Mouse (Mus musculus) heart, embryonic 11.5 days (tissue): ENCODE measurements around the gene Mia3. TPM values are rescaled to one million over a fixed set of nuclear protein-coding genes. Genes with fewer than 3 reads are reported as not detected.
"Not testable (repeated sequence)": the region's sequence is repeated elsewhere in the genome, so short reads cannot be mapped to it uniquely, and the experiment has no call there.

Source experiments
- ATAC-seq: fragments of 200-750 bp; cut with Nextera tagmentation; replicated peaks from 2 replicates; pipeline ENCODE4 v1.8.0; 2017; ENCODE audit warnings: moderate library complexity; ENCODE audit not compliant: insufficient number of reproducible peaks, low FRiP score, low TSS enrichment
- H3K27ac ChIP-seq: fragments of 300-500 bp; sonication (generic); 2 replicates; pipeline ENCODE4 v1.5.1; 2014; ENCODE audit warnings: mild to moderate bottlenecking, low read depth, low read length
- H3K27me3 ChIP-seq: fragments of 300-500 bp; sonication (generic); 2 replicates; pipeline ENCODE4 v1.6.1; 2014; ENCODE audit warnings: mild to moderate bottlenecking, low read length, mixed read lengths; ENCODE audit not compliant: control insufficient read depth, insufficient read depth
- H3K36me3 ChIP-seq: fragments of 300-500 bp; sonication (generic); 2 replicates; pipeline ENCODE4 v1.6.1; 2014; ENCODE audit warnings: mild to moderate bottlenecking, low read length, moderate library complexity, mixed read lengths; ENCODE audit not compliant: control insufficient read depth, insufficient read depth
- H3K4me1 ChIP-seq: fragments of 300-500 bp; sonication (generic); 2 replicates; pipeline ENCODE4 v1.6.1; 2014; ENCODE audit warnings: low read length; ENCODE audit not compliant: control insufficient read depth, insufficient read depth
- H3K4me2 ChIP-seq: fragments of 300-500 bp; sonication (generic); 2 replicates; pipeline ENCODE4 v1.6.1; 2014; ENCODE audit warnings: mild to moderate bottlenecking, moderate library complexity
- H3K4me3 ChIP-seq: fragments of 300-500 bp; sonication (generic); 2 replicates; pipeline ENCODE4 v1.5.1; 2014; ENCODE audit warnings: low read depth, low read length
- H3K9ac ChIP-seq: fragments of 300-500 bp; sonication (generic); 2 replicates; pipeline ENCODE4 v1.6.1; 2014; ENCODE audit warnings: mild to moderate bottlenecking, low read depth, low read length, moderate library complexity
- H3K9me3 ChIP-seq: fragments of 300-500 bp; sonication (generic); replicated peaks from 2 replicates; pipeline ENCODE4 v1.6.1; 2016; ENCODE audit warnings: low read length; ENCODE audit not compliant: control insufficient read depth
- WGBS: fragments of 180-500 bp; shearing (Covaris S2); extraction: QIAGEN DNeasy Blood & Tissue Kit; methylation state at CpG from one replicate; pipeline ENCODE4 v1.1.7; 2014; ENCODE audit not compliant: insufficient replicate concordance; 5-methylcytosine and 5-hydroxymethylcytosine counted together
- polyA plus RNA-seq: library from polyadenylated mRNA; unstranded; fragments of >200 nt; fragmentation: Nextera tagmentation; extraction: Ambion mirVana; gene quantifications from 2 replicates; pipeline ENCODE4 v1.2.1, GENCODE M21; 2014

Mia3 gene
- polyA plus RNA-seq, 1 experiment from 2014 or later = 72.7 TPM

DNA sequence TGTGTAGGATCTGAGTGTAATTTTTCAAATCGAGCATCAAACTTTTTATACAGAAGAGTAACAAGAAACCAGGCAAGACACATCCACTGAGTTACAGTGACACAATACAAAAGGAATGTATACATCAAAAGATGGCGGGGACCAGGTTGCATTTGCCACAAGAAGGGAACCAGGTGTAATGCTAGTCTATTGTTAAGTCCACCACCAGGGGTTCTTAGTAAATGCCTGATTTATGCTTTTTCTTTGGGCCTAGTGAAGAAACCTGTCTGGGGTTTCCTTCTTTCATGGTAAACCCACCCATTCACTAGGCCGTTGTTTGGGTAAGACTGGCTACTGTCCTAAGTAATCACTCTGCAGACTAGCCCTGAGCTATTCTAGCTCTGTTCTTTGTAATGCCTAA, 10.0 kb upstream of the Mia3 start:
- not testable (repeated sequence) for H3K4me3 ChIP-seq, H3K4me2 ChIP-seq, H3K9me3 ChIP-seq, ATAC-seq, H3K9ac ChIP-seq, H3K27ac ChIP-seq, H3K27me3 ChIP-seq, H3K36me3 ChIP-seq, H3K4me1 ChIP-seq
- WGBS = 88% methylated on average over 3 of the region's 3 CpGs

DNA sequence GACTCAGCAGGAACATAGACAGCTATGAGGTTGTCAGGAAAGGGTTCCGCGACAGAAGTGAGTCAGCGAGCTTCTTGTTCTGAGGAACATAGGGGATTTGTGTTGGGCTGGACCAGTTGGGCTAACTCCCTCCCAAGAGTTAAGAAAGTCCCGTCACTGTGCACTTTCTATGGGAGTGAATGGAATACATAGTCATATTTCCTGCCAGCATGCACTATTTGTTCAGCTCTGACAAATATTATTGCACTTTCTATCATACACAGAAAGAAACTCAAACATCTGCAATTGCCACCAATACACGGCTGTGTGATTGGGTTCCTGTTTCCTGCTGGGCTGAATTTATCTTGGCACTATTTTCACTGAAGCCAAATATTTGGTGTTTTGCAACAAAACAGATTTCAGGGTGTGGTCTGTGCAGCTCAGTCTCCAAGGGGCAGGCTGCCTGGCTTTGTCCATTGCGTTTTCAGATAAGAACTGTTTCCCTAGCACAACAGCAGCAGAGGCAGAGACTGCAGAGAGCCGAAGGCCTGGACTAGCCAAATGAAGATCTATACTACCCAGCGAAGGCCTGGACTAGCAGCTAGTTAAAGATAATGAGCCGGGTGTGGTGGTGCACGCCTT, 9.1 kb upstream of the Mia3 start:
- ATAC-seq = no peak
- Histone ChIP-seq H3K4me2 (no peak overlapping the region), H3K9ac (no peak overlapping the region), H3K36me3 (no peaks in the 10 kb centered on the region), H3K9me3 (peaks cover 3% of the 10 kb centered on the region; the same call in 1 of the 2 replicates), H3K4me1 (no peaks in the 10 kb centered on the region), H3K27me3 (0 out of 2 replicates have a peak, but pooled peaks cover 2% of the 10 kb centered on the region), H3K4me3 (no peak overlapping the region), H3K27ac (no peak overlapping the region)
- 68% methylated on average over 10 of the region's 10 CpGs for WGBS

DNA sequence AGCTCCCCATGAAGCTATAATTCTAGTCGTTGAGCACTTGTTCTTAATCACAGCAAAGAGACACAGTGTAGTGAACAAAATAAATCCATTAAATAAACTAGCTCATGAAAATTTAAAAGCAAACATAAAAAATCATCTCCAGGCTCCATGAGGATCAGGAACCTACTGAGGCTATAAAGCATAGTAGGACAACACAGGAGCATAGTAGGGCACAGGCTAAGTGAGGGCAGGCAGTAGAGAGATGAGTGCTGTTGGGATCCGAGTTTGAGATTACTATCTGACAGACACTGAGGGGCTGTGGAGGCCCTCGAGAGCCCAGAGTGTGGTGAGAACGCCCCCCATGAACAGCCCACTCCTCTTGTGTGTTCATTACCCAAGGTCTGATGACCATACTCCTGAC, 7.7 kb upstream of the Mia3 start:
- Histone ChIP-seq H3K4me1 (no peaks in the 10 kb centered on the region), H3K9me3 (peaks cover 3% of the 10 kb centered on the region; the same call in 1 of the 2 replicates), H3K4me2 (no peak overlapping the region), H3K9ac (no peak overlapping the region), H3K4me3 (no peak overlapping the region), H3K27ac (no peak overlapping the region), H3K27me3 (no peaks in the 10 kb centered on the region), H3K36me3 (no peaks in the 10 kb centered on the region)
- no peak for ATAC-seq
- 73% methylated on average over 4 of the region's 4 CpGs for WGBS

DNA sequence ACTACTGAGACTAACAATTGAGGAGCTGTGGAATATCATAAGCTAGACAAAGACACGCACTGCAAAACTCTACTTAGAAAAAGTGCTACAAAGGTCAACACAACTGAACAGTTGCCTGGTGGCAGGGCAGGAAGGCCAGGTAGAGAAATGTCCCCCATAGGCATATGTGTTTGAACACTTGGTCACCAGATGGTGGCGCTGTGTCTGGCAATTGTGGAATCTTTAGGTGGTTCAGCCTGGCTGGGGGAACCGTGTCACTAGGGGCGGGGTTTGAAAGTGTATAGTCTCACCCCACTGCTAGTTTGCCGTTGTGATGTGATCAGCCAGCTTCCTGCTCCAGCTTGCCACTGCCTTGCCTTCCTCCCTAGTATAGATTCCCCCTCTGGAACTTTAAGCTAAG, 5.4 kb upstream of the Mia3 start:
- Histone ChIP-seq H3K9ac (no peak overlapping the region), H3K9me3 (peaks cover 3% of the 10 kb centered on the region; the same call in 1 of the 2 replicates), H3K4me2 (no peak overlapping the region), H3K4me1 (no peaks in the 10 kb centered on the region; the same call in 1 of the 2 replicates), H3K4me3 (no peak overlapping the region), H3K27ac (no peak overlapping the region), H3K36me3 (no peaks in the 10 kb centered on the region), H3K27me3 (no peaks in the 10 kb centered on the region)
- 73% methylated on average over 5 of the region's 5 CpGs for WGBS
- ATAC-seq = no peak

DNA sequence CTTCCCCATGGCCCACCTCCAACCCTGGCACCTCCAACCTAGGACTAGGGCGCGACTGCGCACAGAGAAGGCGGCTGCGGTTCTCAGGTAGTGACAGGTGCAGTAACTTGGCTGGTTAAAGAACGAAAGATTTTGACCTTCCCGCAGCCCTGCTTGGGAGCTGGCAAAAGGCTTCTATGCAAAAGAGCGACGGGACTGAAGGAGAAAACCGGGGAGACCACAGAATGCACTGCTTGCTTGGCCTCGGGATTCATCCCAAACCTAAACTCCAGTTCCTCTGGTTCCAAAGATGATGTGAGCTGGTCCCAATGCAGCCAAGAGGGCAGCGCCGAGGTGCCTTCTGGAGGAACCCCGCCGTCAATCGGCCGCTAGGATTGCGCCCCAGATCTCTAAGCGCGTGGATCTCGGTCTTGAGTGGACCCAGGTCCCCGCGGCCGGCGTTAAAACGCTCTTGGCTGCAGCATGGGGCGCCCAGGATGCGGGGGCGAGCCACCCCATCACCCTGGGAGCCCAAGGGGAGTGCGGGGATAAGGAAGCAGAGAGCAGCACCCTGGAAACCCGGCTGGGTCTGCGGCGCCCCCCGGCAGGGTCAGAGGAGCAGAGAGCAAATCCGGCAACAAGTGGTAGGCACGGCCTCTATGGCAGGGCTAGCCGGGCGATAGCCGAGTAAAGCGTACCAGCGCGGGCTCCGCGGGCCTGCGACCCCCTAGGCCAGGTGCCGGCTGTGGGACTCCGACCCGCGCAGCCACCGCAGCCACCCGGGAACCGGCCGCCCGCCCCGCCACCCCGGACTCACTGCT, 552 bp downstream of the Mia3 start:
- peaks cover 7% of the 10 kb centered on the region for H3K4me1 ChIP-seq
- 2% methylated on average over 51 of the region's 56 CpGs for WGBS
- peak overlapping the region; percentile 71 for H3K4me2 ChIP-seq
- H3K9me3 ChIP-seq = no peaks in the 10 kb centered on the region
- peak; percentile 66 for ATAC-seq
- H3K27me3 ChIP-seq = no peaks in the 10 kb centered on the region
- H3K36me3 ChIP-seq = peaks cover 4% of the 10 kb centered on the region
- peak overlapping the region; percentile 79 for H3K4me3 ChIP-seq
- H3K27ac ChIP-seq = peak overlapping the region; percentile 46
- H3K9ac ChIP-seq = peak overlapping the region; percentile 84

DNA sequence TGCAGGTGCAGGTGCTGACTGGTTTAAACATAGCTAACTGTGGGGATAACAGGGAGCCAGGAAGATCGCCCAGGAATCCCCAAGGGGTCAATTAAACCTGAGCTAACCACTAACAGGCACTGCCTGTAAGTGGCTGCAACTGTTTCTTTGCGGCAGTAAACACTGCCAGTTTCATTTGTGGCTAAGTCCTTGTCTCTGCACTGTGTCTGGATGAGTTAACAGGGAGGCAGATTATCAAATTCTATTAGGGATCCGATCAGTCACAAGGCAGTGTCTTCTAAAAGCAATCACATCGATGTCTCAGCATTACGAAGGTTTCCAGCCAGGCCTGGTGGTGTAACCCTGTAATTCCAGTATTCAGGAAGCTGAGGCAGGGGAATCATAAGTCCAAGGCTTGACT, 3.0 kb downstream of the Mia3 start:
- Histone ChIP-seq H3K9me3 (no peaks in the 10 kb centered on the region), H3K27me3 (no peaks in the 10 kb centered on the region), H3K4me2 (no peak overlapping the region), H3K4me1 (peaks cover 7% of the 10 kb centered on the region), H3K9ac (no peak overlapping the region), H3K36me3 (peaks cover 8% of the 10 kb centered on the region), H3K27ac (no peak overlapping the region), H3K4me3 (no peak overlapping the region)
- no peak for ATAC-seq
- 92% methylated on average over 5 of the region's 5 CpGs for WGBS

DNA sequence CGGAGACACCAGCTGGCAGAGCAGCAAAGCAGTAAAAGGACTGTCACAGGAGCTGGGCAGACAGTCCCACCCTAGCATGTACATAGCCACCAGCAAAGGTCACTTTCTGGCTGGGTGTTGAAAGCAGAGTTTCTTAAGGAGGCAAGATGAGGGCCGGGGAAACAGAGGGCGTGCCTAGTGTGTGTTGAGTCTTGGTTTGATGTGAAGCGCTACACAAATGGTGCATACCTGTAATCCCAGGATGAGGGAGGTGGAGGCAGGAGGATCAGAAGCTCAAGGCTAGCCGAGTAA, 5.8 kb downstream of the Mia3 start:
- H3K4me1 ChIP-seq = peaks cover 6% of the 10 kb centered on the region; the same call in 1 of the 2 replicates
- 85% methylated on average over 5 of the region's 5 CpGs for WGBS
- H3K36me3 ChIP-seq = peaks cover 13% of the 10 kb centered on the region
- H3K9ac ChIP-seq = no peak overlapping the region
- no peak for ATAC-seq
- no peak overlapping the region for H3K4me3 ChIP-seq
- H3K4me2 ChIP-seq = no peak overlapping the region
- H3K27ac ChIP-seq = no peak overlapping the region
- no peaks in the 10 kb centered on the region for H3K27me3 ChIP-seq
- no peaks in the 10 kb centered on the region for H3K9me3 ChIP-seq

DNA sequence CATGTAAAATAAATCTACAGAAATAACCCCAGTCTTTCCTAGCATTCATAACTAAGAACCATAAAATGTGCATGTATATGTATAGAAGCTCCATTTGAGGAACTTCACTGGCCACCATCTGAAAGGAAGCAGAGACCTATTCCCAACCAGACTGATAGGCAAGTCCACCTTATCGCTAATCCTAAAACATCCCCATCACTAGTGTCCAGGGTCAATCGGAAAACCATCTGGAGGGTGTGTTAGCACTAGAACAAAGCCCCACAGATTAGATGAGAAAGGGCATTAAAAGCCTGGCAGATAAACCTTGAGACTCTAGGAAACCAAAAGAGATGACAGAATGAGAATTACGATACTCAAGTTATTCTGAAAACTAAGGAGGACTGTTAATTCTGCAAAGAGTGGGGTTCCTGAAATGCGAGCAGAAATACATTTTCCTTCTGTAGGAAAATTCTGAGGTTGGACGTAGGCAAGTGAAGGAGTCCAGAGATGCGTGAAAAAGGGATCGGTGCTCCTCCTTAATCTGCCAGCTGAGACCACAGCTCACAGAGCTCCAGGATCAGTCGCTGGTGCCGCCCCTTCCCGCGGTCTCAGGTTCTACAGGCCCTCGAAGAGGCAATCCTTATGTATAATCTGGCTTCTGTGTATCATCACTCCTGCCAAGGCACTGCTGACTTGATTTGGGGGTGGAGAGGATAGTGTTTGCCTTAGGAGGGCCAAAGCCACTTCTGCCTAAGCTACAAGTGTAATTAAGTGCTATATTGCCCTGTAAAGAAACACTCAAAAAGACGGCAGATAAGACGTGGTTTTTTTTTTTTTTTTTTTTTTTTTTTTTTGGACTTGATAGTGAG, 6.4 kb downstream of the Mia3 start:
- ATAC-seq = no peak
- Histone ChIP-seq H3K4me1 (peaks cover 3% of the 10 kb centered on the region; the same call in 1 of the 2 replicates), H3K27me3 (no peaks in the 10 kb centered on the region), H3K27ac (no peak overlapping the region), H3K9ac (no peak overlapping the region), H3K4me3 (no peak overlapping the region), H3K36me3 (peaks cover 15% of the 10 kb centered on the region), H3K9me3 (no peaks in the 10 kb centered on the region), H3K4me2 (no peak overlapping the region)
- WGBS = 77% methylated on average over 14 of the region's 14 CpGs
